Mouse (Mus musculus) adrenal gland, postnatal 4 days (tissue): ENCODE measurements around the gene 2610528A11Rik. TPM values are rescaled to one million over a fixed set of nuclear protein-coding genes. Genes with fewer than 3 reads are reported as not detected.
"Not testable (repeated sequence)": the region's sequence is repeated elsewhere in the genome, so short reads cannot be mapped to it uniquely, and the experiment has no call there.

ENCODE experiments used
- DNase-seq, 2 experiments: peaks; one replicate each; pipeline ENCODE4 v3.0.0; 2021 to 2022; ENCODE audit warnings: low spot score in 2 of 2, mixed read lengths in 2 of 2
- long read RNA-seq, 2 experiments: library from polyadenylated mRNA; stranded (forward); transcript quantifications; one replicate each; pipeline ENCODE4 v2.0.0; 2021
- total RNA-seq, 2 experiments: library from RNA; stranded (reverse); gene quantifications; 2 replicates each; pipeline ENCODE4 v1.2.3; 2021

2610528A11Rik gene
- total RNA-seq, result 1 to 10 TPM in 1 of 2 experiments, under 1 TPM in 1; 0.90 to 1.2 TPM
- long read RNA-seq, experiment 1, result 0 reads
- long read RNA-seq, experiment 2, result 0 reads

DNA sequence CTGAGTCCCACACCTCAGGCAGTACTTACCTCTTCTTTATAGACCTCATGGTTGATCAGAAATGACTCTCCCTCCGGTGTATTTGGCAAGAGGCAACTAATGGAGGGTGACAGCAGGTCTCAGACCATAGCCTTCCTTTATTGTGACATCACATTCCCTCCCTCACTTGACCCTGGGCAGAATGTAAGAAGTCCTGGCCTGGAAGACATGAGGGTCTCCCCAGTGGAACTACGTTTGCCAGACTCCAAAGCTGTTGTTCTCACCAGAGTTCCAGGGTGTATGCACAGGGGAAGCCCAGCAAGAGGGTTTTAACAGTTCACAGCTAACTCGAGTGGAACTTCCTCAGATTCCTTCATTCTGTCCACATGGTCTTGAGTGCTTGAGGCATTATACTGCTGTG lies at the start of gene 2610528A11Rik:
Gene 2610528A11Rik, minus strand, starts transcription at position 101 of the 400 bp plus-strand sequence.
- DNase-seq, result no peak

DNA sequence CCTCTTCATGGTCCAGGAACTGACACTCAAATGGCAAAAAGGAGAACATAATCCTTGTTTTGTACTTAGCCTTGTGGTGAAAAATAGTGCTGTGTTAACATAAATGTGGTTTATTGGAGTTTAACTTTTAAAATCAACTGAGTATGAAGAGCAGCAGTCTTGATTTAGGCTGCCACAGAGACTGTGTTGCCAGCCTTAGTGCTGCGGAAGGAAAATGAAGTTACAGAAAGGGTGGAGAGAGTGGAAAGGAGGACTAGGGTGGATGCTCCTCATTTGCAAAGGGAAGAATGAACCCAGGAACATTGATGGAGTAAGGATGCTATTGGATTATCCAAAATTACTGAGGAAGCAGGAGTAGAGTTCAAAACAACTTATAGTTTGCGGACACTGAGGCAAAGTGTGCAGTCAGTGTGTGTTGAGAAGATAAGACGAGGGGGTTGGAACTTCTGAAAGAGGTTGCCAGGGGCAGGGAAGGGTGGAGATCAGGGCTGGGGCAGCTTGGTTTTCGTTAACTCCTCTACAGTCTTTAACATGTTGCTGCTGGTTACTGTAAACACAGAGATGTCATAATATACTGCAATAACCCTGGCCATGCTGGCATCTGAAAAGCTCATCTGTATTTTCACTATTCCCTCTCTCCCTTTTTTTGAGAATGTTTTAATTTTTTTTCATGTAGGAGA lies 49.6 kb upstream of the 2610528A11Rik start:
- no peak for DNase-seq

DNA sequence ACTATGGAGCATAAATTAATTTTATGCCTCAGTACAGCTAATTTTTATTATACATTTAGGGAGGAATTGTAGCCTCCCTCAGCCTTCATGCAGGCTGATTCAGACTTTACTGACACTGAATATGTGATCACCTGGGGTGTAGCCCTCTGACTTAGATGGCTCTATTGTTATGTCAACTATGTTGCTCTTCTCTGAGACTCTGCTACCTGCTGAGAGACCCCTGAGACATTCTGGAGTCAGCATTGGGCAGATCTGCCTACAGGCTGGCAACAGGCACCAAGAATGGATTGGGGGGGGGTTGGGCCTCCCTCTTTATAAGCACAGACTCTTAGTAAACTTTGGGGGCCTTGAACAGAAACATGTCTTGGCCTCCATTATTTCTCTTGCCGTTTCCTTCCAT lies 40.6 kb upstream of the 2610528A11Rik start:
- no peak for DNase-seq

DNA sequence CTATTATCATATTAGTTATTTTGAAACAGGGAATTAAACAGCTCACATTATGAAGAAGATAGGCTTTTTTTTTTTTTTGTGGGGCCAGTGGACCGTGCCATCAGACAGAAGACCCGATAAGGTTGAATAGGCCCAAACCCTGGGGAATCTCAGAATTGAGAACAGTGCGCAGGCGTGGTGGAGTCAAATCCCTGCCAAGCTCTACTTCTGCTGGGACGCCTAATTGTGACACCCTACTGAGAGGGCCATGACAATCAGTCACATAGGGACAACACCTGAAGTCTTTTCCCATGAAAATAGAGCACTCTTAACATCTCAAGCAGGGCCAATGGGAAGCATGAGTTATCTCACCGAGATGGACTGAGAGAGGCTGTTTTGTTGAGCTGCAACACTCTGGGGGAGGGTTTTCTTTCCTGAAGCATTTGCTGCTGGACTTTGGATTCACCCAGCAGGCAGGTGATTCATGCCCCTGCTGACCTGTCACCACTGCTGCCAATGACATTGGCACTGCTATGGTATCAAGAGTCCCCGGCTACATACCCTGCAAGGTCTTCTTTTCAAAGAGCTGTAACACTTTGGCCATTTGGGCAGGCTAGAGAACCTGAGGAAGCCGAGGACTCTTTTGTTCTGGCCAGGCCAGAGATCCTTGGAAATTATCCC lies 25.4 kb upstream of the 2610528A11Rik start:
- DNase-seq, result no peak

DNA sequence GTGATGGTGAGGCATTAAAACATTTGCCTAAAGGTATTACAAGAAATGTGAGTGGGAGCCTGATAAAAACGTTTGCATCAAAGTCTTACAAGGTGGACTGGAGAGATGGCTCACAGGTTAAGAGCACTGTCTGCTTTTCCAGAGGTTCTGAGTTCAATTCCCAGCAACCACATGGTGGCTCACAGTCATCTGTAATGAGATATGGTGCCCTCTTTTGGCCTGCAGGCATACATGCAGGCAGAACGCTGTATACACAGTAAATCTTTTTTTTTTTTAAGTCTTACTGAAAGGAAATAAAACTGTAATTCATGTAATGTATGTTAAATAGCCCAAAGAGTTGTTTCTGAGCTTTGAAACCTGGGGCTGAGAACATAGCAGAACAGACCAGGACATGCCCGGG lies 23.8 kb upstream of the 2610528A11Rik start:
- not testable (repeated sequence) for DNase-seq

DNA sequence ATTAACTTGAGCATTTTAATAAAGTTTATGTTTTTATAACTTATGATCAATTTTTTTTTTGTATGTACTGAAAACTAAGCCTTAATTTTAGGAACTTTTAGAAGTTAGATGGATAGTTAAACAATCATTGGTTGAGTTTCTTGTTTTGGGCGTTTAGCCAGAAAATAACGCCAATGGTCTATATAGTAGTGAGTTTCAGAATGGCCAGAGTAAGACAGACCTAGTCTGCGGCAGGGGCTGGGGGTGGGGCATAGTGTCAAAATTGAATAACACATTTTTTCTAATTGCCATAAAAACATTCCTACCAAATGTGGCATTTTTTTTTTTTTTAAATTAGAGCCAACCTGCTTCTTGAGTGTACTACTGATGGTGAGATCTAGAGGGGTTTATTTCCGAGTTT lies 22.3 kb upstream of the 2610528A11Rik start:
- no peak for DNase-seq

DNA sequence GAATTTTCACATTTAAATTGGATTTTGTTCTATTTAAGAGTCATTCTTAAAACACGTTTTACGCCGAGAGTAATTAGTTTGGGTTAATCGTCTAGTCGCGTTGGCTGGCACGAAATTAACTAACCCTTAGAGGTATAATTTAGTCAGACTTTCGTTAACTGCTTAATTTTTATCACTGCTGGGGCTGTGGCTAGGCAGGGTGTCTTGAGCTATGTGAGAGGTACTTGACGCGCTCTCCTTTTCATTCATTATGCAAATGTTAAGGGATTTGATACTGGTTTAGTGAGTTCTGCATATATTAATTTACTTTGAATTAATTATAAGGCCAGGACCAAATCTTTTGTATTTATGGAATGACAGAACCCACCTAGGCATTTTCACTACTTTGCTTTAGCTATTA lies 21.8 kb upstream of the 2610528A11Rik start:
- DNase-seq, result no peak

DNA sequence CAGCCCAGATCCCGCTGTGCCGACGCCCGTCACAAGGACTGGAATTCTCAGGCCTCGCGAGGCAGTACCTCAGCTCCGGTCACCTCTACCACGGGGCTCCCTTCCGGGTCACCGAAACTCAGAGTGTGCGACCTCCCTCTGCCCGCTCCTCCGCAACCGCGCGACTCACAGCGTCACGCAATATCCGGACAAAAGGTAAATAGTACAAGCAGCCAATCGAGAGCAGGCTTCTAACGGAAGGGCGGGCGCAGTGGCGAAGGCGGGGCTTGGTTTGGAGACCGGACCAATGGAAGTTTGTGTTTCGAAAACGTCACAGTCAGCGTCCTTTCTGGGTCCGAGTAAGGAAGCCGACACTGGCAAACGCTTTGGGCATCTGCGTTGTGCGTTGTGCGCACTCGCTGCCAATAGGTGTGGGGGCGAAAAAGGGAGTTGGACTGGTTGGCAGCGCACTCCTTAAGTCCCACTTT lies 21.3 kb upstream of the 2610528A11Rik start, which contains the start of gene Ghitm:
Gene Ghitm, minus strand, starts transcription at position 146 of the 467 bp plus-strand sequence.
- DNase-seq, result peak; percentile 80 to 89

DNA sequence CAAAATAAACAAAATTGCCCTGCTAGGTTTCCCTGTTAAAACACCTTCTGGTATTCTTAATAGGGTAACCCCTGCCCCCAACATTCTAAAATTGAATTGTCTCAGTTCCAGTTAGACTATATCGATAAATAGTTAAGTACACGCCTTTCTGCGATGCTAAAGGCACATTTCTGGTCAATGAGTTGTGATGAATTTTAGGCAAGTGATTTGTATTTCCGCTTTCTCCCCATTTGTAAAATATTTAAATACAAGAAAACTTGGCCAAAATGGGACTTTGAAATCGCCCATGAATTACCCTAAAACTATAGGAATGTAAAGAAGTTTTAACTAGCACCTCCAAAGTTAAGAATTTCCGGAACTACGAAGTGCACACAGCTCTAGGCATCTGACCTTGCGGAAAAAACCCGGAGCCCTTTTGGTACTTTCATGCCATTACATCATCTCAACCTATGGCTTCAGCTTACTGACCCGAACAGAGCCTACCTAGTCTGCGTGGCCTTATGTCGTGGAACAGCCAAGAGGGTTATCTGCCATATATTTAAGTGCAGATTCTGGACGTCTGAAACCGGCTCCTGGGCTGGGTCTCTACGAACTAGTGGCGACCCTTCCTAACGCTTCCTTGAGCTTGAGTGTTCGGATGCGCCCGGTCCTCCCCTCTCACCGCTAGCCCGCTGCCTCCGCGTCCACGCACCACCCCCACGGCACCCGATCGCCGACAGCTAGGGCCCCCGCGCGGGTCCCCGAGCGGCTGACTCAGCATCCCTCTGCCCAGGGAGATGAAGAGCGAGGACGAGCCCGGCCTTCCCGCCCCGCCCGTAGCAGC lies 20.7 kb upstream of the 2610528A11Rik start:
- peak in 1 of 2 experiments; percentile 6 for DNase-seq

DNA sequence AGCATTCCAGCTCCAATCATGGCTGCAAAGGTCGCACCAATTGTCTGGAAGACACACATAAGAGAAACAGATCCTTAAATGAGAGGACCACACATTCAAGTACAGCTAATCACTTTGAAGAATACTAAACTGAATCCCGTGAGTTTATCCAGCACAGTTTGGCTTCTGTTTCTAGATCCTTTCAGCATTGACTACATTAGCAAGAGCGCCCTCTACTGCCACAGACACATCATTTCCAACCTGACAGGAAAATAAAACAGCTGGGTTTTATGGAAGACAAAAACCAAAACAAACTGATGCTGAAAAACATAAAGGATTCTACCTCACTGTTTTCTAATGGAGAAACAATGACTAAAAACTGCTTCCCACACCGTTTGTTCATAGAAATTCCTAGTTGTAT lies 13.8 kb upstream of the 2610528A11Rik start:
- DNase-seq, result peak in 1 of 2 experiments; percentile 10

DNA sequence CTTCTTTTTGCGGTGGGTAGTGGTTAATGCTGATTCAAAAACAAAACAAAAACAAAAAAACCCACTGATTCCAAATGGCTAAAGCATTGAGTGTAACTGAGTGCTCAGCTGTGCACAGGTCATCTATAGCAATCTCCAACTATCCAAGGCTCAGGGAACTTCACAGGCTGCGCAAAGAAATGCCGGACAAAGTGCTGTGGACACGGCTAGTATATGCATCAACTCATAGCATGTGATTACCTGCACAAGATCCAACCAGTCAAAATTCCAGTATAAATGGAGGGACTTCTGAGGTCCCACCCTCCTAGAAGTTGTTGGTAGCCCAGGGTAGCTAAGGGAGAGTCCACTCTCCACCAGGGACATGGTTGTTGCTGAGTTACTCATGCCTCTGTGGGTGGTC lies 5.4 kb upstream of the 2610528A11Rik start:
- DNase-seq, result no peak

DNA sequence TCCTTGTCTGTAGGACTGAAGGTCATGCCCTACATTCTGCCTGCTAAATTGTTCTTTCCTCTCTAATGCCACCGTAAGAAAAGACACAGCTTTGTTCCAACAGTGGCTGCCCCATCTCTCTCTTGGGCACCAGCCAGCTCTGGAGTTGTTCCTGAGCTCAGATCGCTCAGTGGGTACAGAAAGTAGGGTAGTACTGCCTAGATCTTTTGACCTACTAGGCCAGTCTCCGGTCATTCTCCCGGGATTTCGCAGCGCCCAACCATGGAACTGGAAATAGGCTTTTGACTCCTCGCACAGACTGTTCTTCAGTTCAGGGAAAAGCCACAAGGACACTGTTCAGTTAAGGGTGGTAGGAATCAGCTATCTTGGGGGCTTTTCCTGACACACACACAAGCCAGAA lies 891 bp downstream of the 2610528A11Rik start:
- no peak for DNase-seq

DNA sequence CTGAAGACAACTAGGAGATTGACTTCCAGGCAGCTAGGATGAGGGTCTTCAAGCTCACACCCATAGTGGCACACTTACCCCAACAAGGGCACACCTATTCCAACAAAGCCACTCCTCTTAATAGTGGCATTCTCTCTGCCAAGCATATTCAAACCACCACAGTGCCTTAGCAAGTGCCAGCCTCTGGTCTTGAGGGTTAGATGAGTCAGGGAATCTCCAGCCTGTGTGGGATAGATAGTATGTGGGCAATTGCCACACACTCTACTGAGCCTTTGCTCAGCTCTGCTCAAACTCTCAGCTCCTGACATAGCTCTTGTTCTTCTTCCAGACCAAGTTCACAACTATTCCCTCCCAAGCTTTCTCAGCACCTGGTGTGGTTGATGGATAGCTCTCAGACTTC lies 2.5 kb downstream of the 2610528A11Rik start:
- no peak for DNase-seq

DNA sequence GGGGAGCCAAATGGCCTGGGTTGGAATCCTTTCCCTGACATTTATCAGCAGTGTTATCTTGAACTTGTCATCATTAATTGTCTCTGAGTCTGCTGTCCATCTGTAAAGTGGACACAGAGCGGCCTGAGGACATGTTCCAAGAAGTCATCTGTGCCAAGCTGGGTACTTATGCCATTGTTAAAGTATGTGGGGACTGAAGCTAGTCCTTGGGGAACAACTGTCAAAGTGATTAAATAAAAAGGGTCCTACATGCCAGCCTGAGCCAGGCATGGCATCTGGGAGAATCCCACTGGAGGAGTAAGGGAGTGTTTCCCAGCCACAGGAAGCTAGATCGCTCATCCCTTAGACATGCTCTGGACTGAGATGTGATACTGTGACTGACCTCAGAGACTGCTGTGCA lies 3.4 kb downstream of the 2610528A11Rik start:
- no peak for DNase-seq

DNA sequence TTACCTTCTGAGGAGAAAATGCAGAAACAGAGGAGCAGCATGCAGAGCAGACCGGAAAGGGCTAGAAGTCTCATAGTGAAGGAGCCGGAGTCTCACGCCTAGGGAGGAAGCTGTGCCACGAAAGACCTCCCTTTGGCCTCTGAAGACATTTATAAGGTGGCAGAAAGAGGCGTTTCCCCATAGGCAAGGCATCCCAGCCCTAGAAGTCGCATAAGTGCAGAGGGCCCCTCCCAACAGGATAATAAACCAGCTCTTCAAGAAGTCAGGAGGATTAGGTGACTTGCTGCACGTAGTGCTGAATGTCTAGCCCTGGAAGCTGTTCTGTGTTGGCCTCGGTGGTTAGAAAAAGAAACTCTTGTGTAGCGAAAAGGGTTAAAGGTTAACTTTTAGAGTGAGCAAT lies 3.8 kb downstream of the 2610528A11Rik start:
- DNase-seq, result no peak

DNA sequence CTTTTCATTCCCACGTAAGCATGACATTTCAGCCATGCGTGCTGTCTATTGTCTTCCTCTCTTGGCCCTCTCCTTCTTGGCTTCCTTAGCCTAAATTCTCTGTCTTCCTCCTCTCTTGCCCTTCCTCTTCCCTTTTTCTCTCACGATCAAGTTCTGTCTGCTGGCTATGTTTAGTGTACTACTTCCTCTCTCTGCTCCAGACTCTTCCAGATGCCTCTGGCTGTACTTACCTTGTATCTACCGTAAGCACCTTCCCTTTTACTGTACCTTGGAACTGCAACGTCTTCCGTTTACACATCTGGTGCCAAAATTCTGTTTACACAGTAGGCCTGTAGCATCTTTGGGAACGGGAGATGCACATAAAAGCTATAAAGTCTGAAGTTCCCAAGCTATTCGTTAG lies 4.4 kb downstream of the 2610528A11Rik start:
- DNase-seq, result no peak

DNA sequence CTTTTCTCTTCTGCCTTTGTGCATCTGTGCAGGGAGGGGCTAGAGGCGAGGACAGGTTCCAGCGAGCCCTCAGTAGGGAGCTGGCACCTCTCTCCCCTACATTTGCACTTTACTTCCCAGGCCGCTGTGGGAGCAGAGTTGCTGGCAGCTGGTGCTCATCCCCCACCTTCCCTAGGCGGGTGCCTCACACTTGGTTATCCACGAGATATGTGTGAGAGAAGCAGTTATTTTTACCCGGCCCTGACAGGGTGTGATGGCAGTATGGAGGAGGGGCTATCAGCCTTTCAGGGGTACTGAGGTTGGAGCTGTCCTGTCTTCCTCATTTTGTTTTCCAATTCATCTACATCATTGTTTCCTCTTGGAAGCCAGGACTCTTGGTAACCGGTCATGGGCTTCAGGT lies 8.0 kb downstream of the 2610528A11Rik start:
- no peak for DNase-seq

DNA sequence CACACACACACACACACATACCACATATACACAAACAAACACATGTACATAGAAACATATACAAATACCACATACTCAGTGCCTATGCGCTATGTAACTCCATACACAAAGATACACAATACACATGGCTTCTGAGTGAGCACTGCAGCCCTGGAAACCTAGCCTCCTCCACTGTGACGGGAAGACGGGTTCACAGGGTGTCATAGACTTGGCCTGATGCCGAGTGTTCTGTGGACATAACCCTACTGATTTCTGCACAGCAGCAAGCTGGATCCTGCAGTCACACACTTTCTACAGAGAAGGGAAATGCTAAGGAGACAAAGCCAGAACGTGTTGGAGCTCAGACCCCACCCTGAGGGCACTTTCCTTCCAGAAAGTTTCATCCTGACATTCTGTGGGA lies 9.1 kb downstream of the 2610528A11Rik start:
- no peak for DNase-seq

DNA sequence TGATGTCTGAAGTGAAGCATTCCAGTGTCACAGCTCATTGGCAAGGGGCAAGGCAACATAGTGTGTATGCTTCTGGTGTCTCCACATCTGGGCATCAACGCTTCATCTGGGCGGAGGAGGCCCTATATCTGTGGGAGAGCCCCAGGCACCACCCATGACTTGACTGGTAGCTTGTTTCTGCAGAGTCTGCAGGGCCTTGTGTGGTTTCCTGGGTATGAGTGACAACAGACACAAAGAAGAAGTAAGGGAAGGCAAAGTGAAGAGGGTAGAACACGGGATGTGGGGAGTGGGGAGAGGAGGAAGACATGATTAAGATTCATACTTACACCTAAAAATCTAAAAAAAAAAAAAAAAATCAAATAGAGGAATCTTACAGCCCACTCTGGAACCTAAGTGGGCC lies 11.3 kb downstream of the 2610528A11Rik start:
- no peak for DNase-seq

DNA sequence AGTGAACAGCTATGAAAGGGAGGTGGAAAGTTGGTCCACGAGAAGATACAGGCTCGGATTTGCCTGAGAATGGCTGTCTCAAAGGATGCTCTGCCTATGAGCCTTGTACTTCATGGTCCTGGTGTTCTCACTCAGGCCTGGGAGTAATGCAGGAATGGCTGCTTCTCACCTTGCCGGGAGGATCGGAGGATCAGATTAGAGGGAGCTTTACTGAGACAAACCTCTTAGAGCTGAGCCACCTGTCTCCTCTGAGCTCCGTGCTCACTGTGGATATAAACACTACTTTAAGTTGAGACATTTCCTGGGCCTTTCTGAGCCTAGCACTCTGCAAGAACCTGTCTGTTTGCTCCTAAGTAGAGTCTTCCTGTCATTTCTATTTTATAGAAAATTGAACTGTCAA lies 12.3 kb downstream of the 2610528A11Rik start:
- no peak for DNase-seq

DNA sequence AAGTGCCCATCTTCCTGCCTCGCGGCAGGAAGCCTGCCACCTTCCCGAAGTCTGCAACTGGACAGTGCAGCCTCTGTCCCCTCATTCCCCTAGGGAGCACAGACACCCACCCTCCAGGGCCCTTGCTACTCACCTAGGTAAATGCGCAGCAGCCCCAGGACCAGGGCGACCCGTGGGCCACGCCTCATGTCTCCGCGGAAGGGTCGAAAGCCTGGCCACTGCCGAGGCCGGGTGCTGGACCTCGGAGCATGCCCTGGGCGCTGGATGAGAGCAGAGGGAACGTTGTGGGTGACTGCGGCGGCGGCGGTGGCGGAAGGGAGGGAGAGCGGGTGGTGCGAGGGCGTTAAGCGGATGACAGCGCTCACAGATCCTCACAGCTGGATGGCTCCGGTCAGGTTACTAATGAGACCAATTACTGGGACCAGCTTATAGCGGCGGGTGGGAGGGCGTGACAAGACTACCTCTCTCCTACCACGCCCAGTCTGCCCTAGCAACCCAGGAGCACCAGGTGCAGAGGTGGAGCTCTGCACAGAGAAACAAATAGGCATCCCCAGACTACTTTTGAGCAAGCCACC lies 15.8 kb downstream of the 2610528A11Rik start, which contains the start of gene Cdhr1:
Gene Cdhr1, minus strand, starts transcription at position 392 of the 575 bp plus-strand sequence.
- DNase-seq, result no peak
